Mouse (Mus musculus) bone marrow, adult 2 months (tissue): ENCODE results near the gene BC048562. TPM values are rescaled to one million over a fixed set of nuclear protein-coding genes. Genes with fewer than 3 reads are reported as not detected.

ENCODE experiments used
- H3K27ac ChIP-seq: fragments of 200-500 bp; 2 replicates; pipeline ENCODE4 v1.5.1; 2012; ENCODE audit warnings: low read depth, mild to moderate bottlenecking, control low read depth, inconsistent platforms, low read length; ENCODE audit not compliant: control insufficient read depth, poor library complexity, insufficient read depth
- H3K4me1 ChIP-seq: fragments of 200-500 bp; 2 replicates; pipeline ENCODE4 v1.6.1; 2011; ENCODE audit warnings: low read length; ENCODE audit not compliant: control insufficient read depth, insufficient read depth
- H3K4me3 ChIP-seq: fragments of 200-500 bp; replicated peaks from 2 replicates; pipeline ENCODE3; 2011; ENCODE audit warnings: mild to moderate bottlenecking, low read depth, low read length, control low read depth; ENCODE audit not compliant: control insufficient read depth
- CTCF ChIP-seq: fragments of 200-500 bp; IDR thresholded peaks from 2 replicates; pipeline ENCODE4 v1.5.1; 2011; ENCODE audit warnings: low read length, control low read depth; ENCODE audit not compliant: control insufficient read depth, insufficient read depth
- POLR2A ChIP-seq: fragments of 200-500 bp; IDR thresholded peaks from 2 replicates; pipeline ENCODE4 v1.6.1; 2011; ENCODE audit warnings: low read depth, mild to moderate bottlenecking, control low read depth, low read length, borderline replicate concordance; ENCODE audit not compliant: control insufficient read depth
- WGBS: fragments of 180-500 bp; shearing (Covaris S2); methylation state at CpG from one replicate; pipeline ENCODE4 v1.1.7; 2018; 5-methylcytosine and 5-hydroxymethylcytosine counted together
- polyA plus RNA-seq: library from polyadenylated mRNA; stranded (reverse); fragments of >200 nt; gene quantifications from 2 replicates; pipeline ENCODE4 v1.2.4, GENCODE M21; 2011; ENCODE audit warnings: low replicate concordance; ENCODE audit not compliant: missing spikeins, insufficient read depth, insufficient read length

BC048562 gene
- polyA plus RNA-seq, 1 experiment, result not detected

GRCm38 (mm10) chr9:108493246-108493645 lies 57.0 kb downstream of the BC048562 start:
- peaks cover 5% of the 10 kb centered on the region for H3K4me1 ChIP-seq
- 90% methylated on average over 8 of the region's 8 CpGs for WGBS
- no peak overlapping the region for H3K4me3 ChIP-seq
- TF ChIP-seq CTCF (no peak), POLR2A (no peak)
- no peak overlapping the region for H3K27ac ChIP-seq

- TF ChIP-seq POLR2A (no peak), CTCF (no peak)
- H3K4me3 ChIP-seq, result no peak overlapping the region
- WGBS, result 92% methylated on average over 19 of the region's 19 CpGs
These were observed 58.0 kb downstream of the BC048562 start for GRCm38 (mm10) chr9:108494146-108494825.

GRCm38 (mm10) chr9:108494905-108495304 lies 58.6 kb downstream of the BC048562 start:
- H3K4me1 ChIP-seq, result peaks cover 5% of the 10 kb centered on the region
- WGBS, result 83% methylated on average over 10 of the region's 10 CpGs
- H3K4me3 ChIP-seq, result no peak overlapping the region
- H3K27ac ChIP-seq, result no peak overlapping the region
- TF ChIP-seq POLR2A, result no peak

More at GRCm38 (mm10) chr9:108494146-108494825, 58.0 kb downstream of the BC048562 start:
- Histone ChIP-seq H3K27ac (no peak overlapping the region), H3K4me1 (peaks cover 5% of the 10 kb centered on the region)

Other genes with a start within 250 kb of the BC048562 start
- gene Bsn, start 246.1 kb upstream of the BC048562 start, polyA plus RNA-seq, result 1.1 and 1.9 TPM in 2 replicates
- 2.6 and 2.7 TPM in 2 replicates for gene Dag1, start 172.5 kb upstream of the BC048562 start, polyA plus RNA-seq
- gene Nicn1, start 146.1 kb upstream of the BC048562 start, polyA plus RNA-seq, result 2.3 TPM in 2 replicates
- 1.7 and 15.2 TPM in 2 replicates for gene Amt, start 139.6 kb upstream of the BC048562 start, polyA plus RNA-seq
- gene Rhoa, start 130.4 kb upstream of the BC048562 start, polyA plus RNA-seq, result 138 and 223 TPM in 2 replicates
- 5.6 and 13.2 TPM in 2 replicates for gene Tcta, start 130.3 kb upstream of the BC048562 start, polyA plus RNA-seq
- gene Gpx1, start 97.6 kb upstream of the BC048562 start, polyA plus RNA-seq, result 1,398 and 2,156 TPM in 2 replicates
- gene Usp4, start 88.6 kb upstream of the BC048562 start, polyA plus RNA-seq, result 102 and 256 TPM in 2 replicates
- 3.9 TPM in 1 of 2 replicates, not detected in the other for gene 1700102P08Rik, start 43.7 kb upstream of the BC048562 start, polyA plus RNA-seq
- gene Ccdc36, start 8.0 kb upstream of the BC048562 start, polyA plus RNA-seq, result 0.34 and 0.87 TPM in 2 replicates
- 5.1 and 12.3 TPM in 2 replicates for gene Ccdc71, start 24.0 kb downstream of the BC048562 start, polyA plus RNA-seq
- 8.1 and 18.3 TPM in 2 replicates for gene Klhdc8b, start 25.1 kb downstream of the BC048562 start, polyA plus RNA-seq
- 3.8 and 9.0 TPM in 2 replicates for gene Lamb2, start 43.3 kb downstream of the BC048562 start, polyA plus RNA-seq
- gene Usp19, start 54.1 kb downstream of the BC048562 start, polyA plus RNA-seq, result 42.0 and 94.4 TPM in 2 replicates
- gene Qars, start 71.2 kb downstream of the BC048562 start, polyA plus RNA-seq, result 76.9 and 170 TPM in 2 replicates
- 29.4 and 50.5 TPM in 2 replicates for gene Qrich1, start 80.3 kb downstream of the BC048562 start, polyA plus RNA-seq
- gene Impdh2, start 123.8 kb downstream of the BC048562 start, polyA plus RNA-seq, result 56.2 and 207 TPM in 2 replicates
- gene Ndufaf3, start 131.0 kb downstream of the BC048562 start, polyA plus RNA-seq, result 14.7 and 23.0 TPM in 2 replicates
- gene Dalrd3, start 133.4 kb downstream of the BC048562 start, polyA plus RNA-seq, result 44.0 and 105 TPM in 2 replicates
- 5.8 and 7.9 TPM in 2 replicates for gene Wdr6, start 142.3 kb downstream of the BC048562 start, polyA plus RNA-seq
- 1.4 TPM in 1 of 2 replicates, not detected in the other for gene P4htm, start 161.2 kb downstream of the BC048562 start, polyA plus RNA-seq
- gene Arih2, start 212.9 kb downstream of the BC048562 start, polyA plus RNA-seq, result 28.5 and 29.4 TPM in 2 replicates
- 8.4 and 13.7 TPM in 2 replicates for gene Slc25a20, start 225.6 kb downstream of the BC048562 start, polyA plus RNA-seq